Mouse (Mus musculus): ENCODE results near the gene Tmprss4.

GRCm38 (mm10) chr9:45189661-45190174 is 14.2 kb downstream of the Tmprss4 start:
- no peak for TF ChIP-seq POLR2A (IDR thresholded peaks at IDR 0.05; ENCODE audit: low read depth, low read length)
- TF ChIP-seq CTCF (conservative IDR thresholded peaks at IDR 0.05; ENCODE audit: insufficient read depth, insufficient read length, low read depth, low read length): no peak
